Mouse (Mus musculus) frontal cortex, postnatal 36 days (tissue): ENCODE measurements at regions not wholly inside any gene's neighbourhood (a gene's known extent, or its start where the extent isn't known, plus 50 kb on each side); places are given as distances from the start of the nearest gene placed in this dataset.

Experiments
- DNase-seq, 2 experiments: peaks; one replicate each; pipeline ENCODE4 v3.0.0; 2022; ENCODE audit warnings: low spot score in 2 of 2

DNA sequence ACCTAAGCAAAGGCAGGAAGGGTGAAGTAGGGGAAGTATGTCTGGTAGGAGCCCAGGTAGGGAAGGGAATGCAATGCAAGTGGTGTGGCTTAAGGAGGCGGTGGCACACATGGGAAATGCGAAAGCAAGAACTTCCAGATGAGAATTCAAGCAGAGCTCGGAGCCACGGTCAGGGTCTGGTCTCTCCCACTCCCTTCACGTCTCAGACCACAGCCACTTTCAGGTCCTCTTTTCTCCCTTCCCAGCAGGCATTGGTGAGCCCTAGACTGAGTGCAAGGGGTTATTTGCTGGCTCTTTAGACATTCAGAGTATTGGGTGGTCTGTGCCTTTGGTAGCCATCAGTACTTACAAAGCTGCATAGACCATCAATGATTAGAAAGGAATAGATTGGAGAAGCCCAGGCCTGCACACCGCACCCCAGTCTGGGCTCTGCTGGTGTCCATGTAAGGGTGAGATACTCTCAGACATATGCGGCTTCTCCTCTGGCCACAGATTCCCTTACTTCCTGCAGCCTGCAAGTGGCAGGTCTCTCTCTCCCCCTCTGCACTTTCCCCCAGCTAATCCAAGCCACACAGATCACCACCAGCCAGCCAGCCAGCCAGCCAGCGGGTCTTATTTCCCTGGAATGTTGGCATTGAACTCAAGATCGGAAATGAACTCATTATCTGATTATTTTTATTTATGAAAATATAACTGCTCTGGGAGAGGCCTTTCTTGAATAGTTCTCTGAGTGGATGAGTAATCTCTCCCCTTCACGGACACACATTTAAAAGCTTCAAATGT lies 113.6 kb downstream of the Zfp36l2 start:
- no peak for DNase-seq

DNA sequence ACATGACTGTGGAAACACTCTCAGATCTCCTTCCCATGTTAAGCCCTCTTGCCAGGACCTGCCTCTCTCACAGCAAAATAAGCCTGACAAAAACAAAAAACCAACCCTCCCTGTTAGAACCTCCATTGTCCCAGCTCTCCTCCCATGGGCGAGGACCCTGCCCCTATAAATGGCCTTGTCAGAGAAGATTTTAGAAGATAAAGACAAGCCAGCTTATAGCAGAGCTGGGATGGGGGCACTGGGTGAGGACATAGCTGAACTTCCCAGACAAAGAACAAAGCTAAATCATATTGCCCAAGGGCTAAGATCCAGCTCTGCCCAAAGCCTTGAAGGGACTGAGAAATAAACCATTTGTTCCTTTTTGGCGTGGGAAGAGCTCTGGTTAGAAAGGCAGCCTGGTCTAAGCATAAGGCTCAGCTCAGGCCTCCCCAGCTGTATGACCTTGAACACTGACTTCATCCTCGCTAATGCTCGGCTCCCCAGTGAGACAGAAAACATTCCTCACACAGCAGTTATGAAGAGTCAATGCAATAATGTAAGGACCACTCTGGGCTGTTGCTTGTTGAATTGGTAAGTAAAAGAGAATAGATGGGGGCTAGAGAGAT lies 115.2 kb downstream of the Zfp36l2 start:
- no peak for DNase-seq

DNA sequence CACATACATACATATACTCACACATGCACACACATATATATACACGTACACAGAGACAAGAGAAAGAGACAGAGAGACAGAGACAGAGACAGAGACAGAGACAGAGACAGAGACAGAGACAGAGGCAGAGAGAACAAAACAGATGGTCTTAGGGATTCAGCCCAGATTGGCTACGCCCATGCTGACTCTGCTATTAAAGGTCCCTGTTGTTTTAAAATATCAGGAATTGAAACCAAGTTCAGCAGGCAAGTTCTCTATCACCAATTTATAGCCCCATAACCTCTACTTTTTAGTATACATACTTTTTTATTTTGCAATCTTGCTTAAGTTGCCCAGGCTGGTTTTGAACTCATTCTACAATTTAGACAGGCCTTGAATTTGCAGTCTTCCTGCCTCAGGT lies 115.9 kb downstream of the Zfp36l2 start:
- no peak for DNase-seq

DNA sequence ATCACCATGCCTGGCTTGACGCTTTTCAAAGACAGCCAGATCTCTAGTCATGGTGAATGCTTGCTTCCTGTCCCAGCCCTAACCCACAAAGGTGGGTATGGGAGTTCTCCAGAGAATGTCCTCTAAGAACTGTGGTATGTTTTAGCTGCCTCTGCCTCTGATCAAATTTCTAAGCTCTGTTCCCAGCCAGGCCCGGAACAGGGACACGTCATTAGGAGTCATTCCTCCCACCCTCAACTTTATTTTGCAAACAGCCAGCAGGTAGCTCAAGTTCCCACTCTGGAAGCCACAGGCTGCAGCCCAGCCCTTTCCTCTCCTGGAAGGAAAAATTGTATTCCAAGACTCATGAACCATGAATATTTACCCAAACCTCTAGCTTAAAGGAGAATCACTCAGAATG lies 117.2 kb downstream of the Zfp36l2 start:
- DNase-seq = no peak

DNA sequence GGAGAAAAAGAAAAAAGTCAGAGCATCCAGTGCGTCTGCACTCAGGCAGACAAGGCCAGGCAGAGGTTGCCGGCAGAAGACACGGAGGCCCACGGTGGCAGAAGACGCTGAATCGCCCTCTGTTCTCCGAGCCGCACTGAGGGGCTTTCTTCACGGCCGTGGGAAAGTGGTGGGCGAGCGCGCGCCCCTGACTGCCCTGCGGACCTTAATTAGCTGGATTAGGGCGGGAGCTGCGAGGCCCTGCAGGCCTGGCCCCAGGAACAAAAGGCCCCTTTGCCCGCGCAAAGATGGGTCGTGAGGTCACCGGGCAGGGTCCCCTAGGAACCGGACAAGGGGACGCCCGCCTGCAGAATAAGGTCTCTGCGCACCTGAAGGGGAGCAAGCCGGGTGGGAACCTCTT lies 120.6 kb downstream of the Zfp36l2 start:
- no peak for DNase-seq

DNA sequence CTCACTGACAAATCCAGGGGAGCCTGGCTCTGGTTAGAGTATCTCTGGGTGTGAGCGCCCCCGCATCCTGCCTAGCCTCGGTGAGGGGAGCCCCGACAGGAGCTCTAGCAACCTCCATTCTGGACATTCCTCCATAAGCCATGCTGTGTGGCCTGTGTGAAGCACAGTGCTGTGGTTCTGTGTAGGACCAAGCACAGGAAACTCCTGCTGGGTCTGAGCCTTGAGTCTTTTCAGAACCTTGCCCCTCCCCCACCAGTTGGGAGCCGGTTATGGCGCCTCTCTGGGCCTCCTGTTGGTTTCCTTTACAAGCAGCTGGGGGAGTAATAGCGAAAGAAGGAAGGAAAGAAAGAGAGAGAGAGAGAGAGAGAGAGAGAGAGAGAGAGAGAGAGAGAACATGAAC lies 124.0 kb downstream of the Zfp36l2 start:
- no peak for DNase-seq

DNA sequence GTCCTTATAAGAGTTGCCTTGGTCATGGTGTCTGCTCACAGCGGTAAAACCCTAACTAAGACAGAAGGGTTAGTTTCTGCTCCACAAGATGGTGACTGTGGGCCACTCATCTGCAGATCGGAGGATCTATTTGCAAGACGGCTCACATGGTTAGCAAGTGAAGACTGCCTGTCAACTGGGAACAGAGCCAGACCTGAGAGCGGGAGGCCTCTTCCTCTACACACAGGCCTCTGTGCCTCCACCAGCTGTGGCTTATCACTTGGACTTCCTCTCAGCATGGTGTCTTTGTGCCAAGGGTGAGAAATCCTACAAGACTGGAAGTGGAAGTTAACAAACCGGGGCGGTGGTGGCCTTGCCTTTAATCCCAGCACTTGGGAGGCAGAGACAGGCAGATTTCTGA lies 126.1 kb downstream of the Zfp36l2 start:
- DNase-seq = no peak

DNA sequence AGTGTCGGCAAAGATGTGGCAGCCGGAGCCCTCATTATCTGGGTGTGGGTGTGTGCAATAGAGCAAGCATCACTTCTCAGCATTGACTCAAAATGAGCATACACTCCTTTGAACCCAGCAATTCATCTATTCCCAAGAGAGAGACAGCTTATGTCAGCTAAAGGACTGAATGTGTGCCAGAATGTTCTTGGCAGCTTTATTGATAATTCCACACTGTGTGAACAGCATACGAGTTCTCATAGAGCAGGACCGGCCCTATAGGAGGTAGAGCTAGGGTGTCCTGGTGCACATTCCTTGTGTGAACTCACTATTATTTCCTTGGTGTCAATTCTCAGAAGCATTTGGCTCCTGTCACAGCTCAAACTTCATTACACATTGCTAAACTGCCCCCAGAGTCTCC lies 131.3 kb downstream of the Zfp36l2 start:
- DNase-seq = no peak

DNA sequence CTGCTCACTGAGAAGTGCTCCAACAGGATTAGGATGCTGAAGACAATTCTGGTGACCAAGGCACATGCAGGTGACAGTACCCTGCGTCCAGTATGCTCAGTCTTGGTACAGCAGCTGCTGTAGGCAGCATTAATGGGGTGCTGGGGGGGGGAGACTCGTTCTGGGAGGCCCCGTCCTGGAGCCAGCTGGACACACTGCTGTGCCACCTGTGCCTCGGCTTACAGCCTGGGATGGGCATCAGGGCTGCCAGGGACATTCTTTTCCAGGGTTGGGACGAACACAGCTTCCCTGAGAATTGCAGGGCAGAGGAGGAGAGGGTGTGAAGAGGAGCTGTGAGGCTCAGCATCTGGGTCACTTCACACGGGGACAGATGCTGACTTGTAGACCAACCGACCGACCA lies 135.3 kb downstream of the Zfp36l2 start:
- DNase-seq = no peak

DNA sequence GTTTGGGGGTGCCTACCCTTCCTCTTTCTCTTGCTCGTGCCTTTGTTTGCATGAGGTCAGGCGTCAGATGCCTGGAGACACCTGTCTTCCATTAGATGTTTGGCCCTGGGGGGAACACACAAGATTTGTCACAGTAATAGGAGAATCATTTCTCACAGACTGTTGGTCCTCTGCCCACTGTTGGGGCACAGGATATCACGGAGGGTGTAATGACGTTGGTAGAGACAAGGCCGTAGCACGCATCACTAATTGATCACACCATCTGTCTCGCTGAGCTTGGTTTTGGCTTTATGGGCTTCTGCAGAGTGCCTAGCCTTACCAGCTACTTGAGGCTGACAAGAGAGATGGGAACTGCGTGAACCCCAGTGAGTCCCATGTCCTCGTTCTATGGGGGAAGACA lies 136.5 kb downstream of the Zfp36l2 start:
- no peak for DNase-seq

DNA sequence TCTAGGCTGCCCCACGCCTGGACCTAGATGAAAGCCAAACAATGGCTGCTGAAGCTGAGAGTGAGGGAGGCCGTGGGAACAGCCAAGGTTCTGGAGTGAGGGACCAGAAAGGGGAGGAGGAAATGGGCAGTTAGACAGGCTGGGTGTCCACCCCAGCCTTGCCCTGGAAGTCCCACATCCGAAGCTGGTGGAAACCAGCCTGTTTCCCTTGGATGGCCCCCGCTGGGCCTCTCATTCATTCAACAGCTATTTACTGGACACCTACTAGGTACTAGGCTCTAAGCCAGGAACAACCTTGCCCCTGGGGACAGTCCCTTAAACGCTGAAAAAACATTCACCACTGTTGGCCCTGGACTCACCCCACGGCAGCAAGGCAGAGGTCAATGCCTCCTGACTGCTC lies 139.2 kb downstream of the Zfp36l2 start:
- DNase-seq = peak in 1 of 2 experiments; percentile 17

DNA sequence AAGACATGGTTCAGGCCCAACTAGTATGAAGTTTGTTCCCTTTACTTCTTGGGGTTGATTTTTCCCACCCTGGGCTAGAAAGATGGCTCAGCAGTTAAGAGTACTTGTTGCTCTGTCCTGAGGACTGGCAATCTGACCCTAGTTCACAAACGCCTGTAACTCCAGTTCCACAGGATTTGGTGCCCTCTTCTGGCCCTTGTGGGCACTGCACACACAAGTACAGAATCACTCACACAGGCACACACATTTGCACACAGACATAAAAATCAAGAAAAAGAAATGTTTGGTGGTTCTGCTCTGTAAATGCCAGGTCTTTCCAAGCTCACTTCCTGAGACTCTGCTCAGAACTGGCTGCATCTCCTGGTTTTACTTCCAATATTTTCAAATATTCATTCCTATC lies 140.2 kb downstream of the Zfp36l2 start:
- DNase-seq = no peak

DNA sequence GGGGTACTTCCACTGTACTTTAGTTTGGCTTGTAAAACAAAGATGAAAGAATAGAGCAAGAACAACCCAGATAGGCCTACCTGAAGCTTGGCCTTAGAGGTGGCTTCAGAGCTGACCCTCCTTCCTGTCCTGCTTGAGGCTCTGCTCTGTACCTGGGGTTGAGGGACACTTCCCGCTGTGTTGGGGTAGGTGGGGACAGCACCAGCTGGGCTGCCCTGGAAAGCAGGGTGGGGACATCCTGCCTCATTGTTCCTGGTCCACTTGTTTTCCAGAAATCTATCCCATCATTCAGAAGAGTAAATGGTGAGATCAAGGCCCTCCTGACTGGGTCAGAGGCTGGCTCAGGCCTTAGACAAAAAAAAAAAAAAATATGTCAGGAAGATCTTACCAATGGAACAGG lies 141.9 kb downstream of the Zfp36l2 start:
- no peak for DNase-seq

DNA sequence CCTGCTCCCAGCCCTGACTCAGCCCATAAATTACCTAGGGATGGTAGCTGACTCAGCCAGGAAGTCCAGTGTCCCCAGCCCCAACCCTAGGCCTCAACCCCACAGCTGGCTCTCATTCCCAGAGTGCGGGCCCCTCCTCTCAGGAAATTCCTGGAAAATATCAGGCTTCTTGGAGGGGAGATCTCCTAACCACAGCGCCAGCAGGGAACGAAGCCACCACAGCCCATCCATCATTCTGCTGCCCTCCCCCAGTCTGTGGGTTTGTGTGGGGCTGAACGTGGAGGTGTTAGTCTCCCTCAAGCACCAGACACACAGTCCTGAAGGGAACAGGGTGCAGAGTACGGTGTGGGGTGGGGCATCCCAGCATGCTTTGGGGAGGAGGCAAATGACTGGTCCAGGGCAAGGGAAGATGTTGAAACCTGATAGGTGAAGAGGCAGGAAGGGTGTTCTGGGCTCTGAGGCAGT lies 143.2 kb downstream of the Zfp36l2 start:
- no peak for DNase-seq

DNA sequence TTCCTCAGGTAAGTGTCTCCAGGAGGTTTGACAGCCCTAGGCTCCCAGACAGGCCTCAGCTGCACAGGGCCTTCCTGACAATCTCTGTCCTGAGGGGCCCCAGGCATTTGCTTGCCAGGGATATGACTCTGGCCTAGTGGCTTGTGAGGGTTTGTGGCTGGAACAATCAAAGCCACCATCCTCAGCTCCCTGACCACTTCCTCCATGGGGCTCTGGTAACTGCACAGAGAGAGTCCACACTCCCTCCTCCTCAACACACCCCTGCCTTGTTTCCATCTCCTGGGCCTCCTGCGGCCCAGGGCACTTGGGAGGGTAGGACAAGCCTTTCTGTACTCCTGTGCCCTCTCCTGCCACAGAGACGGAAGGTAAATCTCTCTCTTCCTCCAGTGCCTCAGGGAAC lies 144.6 kb downstream of the Zfp36l2 start:
- no peak for DNase-seq

DNA sequence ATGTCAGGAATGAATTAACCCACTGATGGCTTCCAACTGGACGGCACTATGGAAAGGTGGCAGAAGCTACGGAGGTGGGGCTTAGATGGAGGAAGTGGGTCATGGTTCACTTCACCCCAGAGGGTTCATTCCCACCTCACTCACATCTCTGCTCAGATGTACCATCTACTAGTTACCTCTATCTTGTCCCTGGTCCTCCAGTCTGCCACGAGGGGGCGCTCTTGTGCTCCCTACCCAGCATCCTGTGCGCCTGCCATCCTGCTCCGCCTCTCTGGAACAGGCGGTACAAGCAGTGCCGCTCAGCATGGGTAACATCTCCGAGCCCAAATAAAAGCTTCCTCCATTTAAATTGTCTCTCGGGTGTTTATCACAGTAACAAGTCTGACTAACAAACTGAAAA lies 148.3 kb downstream of the Zfp36l2 start:
- no peak for DNase-seq

DNA sequence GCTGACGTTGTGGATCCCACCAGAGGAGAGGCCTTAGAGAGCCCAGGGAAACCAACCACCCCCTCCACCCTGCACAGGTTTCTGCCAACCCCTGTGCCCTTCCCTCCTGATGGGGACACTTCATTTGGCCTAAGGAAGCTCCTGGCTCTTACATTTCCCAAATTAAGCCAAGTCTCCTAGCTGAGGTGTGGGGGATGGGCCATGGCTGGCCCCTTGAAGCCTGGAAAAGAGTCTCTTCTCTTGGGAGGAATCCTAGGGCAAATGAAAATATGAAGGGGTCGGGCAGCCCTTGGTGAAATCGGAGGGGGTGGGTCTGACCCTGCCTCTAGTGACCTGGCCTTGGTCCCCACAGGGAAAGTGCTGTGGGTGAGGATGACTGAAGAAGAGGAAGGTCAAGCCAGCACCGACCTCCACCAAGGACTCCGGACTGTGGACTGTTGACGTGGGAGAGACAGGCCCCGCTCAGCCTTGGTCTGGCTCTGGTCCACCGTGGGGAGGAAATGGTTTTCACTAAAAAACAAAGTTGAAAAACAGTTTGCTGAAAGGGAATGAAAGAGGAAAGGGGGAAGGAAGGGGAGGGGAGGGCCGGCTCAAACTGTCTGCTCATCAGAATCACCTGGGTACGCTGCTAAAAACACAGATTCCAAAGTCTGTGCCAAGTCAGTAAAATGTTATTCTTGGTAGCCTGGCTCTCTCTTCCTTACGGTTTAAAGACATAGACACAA lies 150.0 kb downstream of the Zfp36l2 start:
- DNase-seq = no peak

DNA sequence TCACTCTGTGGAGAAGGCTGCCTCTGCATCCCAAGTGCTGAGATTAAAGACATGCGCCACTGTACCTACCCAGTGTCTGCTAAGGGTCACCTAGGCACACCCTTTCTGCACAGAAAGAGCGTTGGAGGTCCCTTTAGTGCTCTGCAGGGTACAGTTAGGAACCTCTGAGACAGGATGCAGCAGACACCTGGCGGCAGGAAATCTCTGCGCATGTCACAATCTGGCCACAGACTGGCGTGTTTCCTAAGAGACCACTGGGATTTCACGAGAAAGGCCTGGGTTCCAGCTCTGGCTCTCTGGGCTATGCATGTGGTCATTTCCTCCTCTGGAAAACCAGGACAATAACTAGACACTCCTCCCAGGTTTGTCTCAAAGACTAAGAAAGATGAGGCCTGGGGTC lies 151.7 kb downstream of the Zfp36l2 start:
- DNase-seq = no peak

DNA sequence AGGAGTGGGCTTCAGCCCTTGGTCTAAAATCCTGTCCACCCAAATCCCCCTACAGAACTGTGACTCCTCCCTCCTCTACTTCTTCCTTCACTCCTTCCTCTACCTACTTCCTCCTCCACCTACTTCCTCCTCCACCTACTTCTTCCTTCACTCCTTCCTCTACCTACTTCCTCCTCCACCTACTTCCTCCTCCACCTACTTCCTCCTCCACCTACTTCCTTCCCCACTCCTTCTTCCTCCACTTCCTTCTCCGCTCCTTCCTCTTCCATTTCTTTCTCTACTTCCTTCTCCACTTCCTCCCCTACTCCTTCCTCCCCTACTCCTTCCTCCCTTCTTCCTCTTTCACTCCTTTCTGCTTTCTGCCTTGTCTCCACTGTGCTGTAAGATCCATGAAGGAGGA lies 152.9 kb downstream of the Zfp36l2 start:
- no peak for DNase-seq

DNA sequence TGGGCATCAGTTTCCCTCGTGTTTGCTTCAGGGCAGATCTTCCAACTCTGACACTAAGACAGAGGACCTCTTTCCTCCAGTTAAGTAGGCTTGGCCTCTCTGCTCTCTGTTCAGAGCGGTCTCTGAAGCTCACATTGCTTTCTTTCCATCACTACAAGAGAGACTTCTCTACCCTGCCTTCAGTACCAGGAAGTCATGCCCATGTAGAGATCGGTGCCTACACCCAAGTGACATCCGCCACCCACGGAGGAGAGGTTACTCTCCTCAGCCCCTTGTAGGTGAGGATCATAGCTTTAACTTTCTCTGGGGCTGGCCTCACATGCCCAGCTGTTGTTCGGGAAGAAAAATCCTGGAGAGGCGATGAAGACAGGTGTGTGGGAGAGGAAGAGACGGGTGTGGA lies 155.3 kb downstream of the Zfp36l2 start:
- no peak for DNase-seq

DNA sequence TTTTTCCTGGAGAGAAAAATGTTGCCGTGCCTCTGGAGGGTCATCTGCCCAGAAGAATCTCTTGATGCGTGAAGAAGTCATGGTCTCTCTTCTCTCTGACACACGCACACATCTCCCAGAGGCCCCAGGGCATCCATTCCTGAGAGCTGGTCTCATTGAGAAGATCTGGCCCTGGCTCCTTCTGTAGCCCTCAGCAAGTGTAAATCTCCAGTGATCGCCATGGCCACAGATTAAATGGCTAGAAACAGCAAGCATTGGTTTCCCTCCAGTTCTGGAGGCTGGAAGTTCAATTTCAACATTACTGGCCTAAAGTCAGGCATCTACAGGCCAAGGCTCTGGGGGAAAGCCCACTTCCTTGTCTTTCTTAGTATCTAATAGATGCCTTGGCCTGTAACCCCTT lies 155.9 kb downstream of the Zfp36l2 start:
- DNase-seq = no peak

DNA sequence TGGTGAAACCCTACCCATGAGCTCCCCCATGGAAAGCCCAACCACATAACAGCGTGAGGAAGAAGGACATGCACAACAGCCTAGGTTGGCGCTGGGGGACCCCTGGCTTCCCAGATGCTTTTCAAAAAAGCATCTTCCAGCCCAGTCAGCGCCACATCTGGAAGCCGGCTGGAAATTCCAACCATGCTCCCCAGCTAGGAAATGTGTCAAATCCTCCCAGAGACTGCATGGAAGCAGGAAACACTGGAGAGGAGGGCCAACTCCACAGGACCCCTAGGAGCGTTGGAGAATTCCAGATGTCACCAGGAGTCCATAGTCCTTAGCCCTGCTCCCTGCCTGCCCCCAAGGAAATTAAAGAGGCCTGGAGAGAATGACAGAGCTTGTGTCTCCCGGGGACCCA lies 156.4 kb downstream of the Zfp36l2 start:
- DNase-seq = no peak

DNA sequence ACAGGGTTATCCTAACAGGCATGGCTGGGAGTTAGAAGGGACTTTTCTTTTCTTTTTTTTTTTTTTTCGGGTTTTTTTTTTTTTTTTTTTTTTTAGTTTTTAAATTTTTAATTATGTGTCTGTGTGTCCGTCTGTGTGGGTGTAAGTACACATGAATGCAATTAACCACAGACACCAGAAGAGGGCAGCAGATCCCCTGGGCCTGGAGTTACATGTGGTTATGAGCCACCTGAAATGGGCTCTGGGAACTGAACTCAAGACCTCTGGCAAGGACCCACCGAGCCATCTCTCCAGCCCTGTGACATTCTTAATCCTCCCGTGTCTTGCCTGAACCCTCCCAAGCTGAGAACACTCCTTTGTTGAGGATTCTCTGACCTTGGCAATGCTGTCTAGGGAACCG lies 157.0 kb downstream of the Zfp36l2 start:
- DNase-seq = no peak
